Mouse (Mus musculus): ENCODE data around the gene Zfp423. TPM values are rescaled to one million over a fixed set of nuclear protein-coding genes. Genes with fewer than 3 reads are reported as not detected.

Zfp423 gene
- total and polyA plus RNA-seq, 2 experiments from 2014 or later: 1.9 to 7.9 TPM

- no peak for DNase-seq (ENCODE audit: low spot score)
- no peak overlapping the region for H3K4me2 ChIP-seq (ENCODE audit: low read depth, low read length)
- no peaks in the 10 kb centered on the region for H3K9me3 ChIP-seq (replicated peaks; ENCODE audit: control insufficient read depth, low read length)
- no peaks in the 10 kb centered on the region for H3K4me1 ChIP-seq (ENCODE audit: control insufficient read depth, insufficient read depth)
- no peaks in the 10 kb centered on the region for H3K27me3 ChIP-seq (ENCODE audit: control insufficient read depth, insufficient read depth, low read length)
- ATAC-seq (ENCODE audit: insufficient read depth, low read depth): no peak
- no peak overlapping the region for H3K4me3 ChIP-seq (ENCODE audit: low read depth, low read length)
- no peak overlapping the region for H3K9ac ChIP-seq (replicated peaks; ENCODE audit: low read depth, low read length)
- no peaks in the 10 kb centered on the region for H3K36me3 ChIP-seq (replicated peaks; ENCODE audit: control insufficient read depth, insufficient read depth, low read length)
- WGBS: 61% methylated on average over 6 of the region's 6 CpGs
- TF ChIP-seq EP300 (IDR thresholded peaks at IDR 0.05; ENCODE audit: low read depth) (no peak), CTCF (IDR thresholded peaks at IDR 0.05; ENCODE audit: low read depth) (no peak)
- H3K27ac ChIP-seq (ENCODE audit: low read depth): no peak overlapping the region
Observed at GRCm38 (mm10) chr8:87866586-87866985, 92.8 kb downstream of the Zfp423 start.

- H3K36me3 ChIP-seq (replicated peaks; ENCODE audit: control insufficient read depth, insufficient read depth, low read length): no peaks in the 10 kb centered on the region
- TF ChIP-seq EP300 (IDR thresholded peaks at IDR 0.05; ENCODE audit: low read depth) (no peak), CTCF (IDR thresholded peaks at IDR 0.05; ENCODE audit: low read depth) (no peak)
- WGBS: 60% methylated on average over 8 of the region's 8 CpGs
- H3K4me2 ChIP-seq (ENCODE audit: low read depth, low read length): no peak overlapping the region
- H3K4me3 ChIP-seq (ENCODE audit: low read depth, low read length): no peak overlapping the region
- no peak overlapping the region for H3K9ac ChIP-seq (replicated peaks; ENCODE audit: low read depth, low read length)
- no peak for DNase-seq (ENCODE audit: low spot score)
- H3K4me1 ChIP-seq (ENCODE audit: control insufficient read depth, insufficient read depth): no peaks in the 10 kb centered on the region
- no peaks in the 10 kb centered on the region for H3K9me3 ChIP-seq (replicated peaks; ENCODE audit: control insufficient read depth, low read length)
- no peak overlapping the region for H3K27ac ChIP-seq (ENCODE audit: low read depth)
- ATAC-seq (ENCODE audit: insufficient read depth, low read depth): no peak
- no peaks in the 10 kb centered on the region for H3K27me3 ChIP-seq (ENCODE audit: control insufficient read depth, insufficient read depth, low read length)
Observed at GRCm38 (mm10) chr8:87864236-87864635, 95.2 kb downstream of the Zfp423 start.

GRCm38 (mm10) chr8:87863128-87863527 lies 96.3 kb downstream of the Zfp423 start:
- WGBS: 77% methylated on average over 8 of the region's 8 CpGs
- no peaks in the 10 kb centered on the region for H3K27me3 ChIP-seq (ENCODE audit: control insufficient read depth, insufficient read depth, low read length)

GRCm38 (mm10) chr8:87861718-87862117 lies 97.7 kb downstream of the Zfp423 start:
- no peaks in the 10 kb centered on the region for H3K4me1 ChIP-seq (ENCODE audit: control insufficient read depth, insufficient read depth)
- TF ChIP-seq CTCF (IDR thresholded peaks at IDR 0.05; ENCODE audit: low read depth) (no peak), EP300 (IDR thresholded peaks at IDR 0.05; ENCODE audit: low read depth) (no peak)
- no peak overlapping the region for H3K4me2 ChIP-seq (ENCODE audit: low read depth, low read length)
- H3K27me3 ChIP-seq (ENCODE audit: control insufficient read depth, insufficient read depth, low read length): no peaks in the 10 kb centered on the region
- WGBS: 45% methylated on average over 5 of the region's 5 CpGs
- no peak overlapping the region for H3K9ac ChIP-seq (replicated peaks; ENCODE audit: low read depth, low read length)
- H3K27ac ChIP-seq (ENCODE audit: low read depth): no peak overlapping the region
- H3K9me3 ChIP-seq (replicated peaks; ENCODE audit: control insufficient read depth, low read length): no peaks in the 10 kb centered on the region
- DNase-seq (ENCODE audit: low spot score): no peak
- no peak overlapping the region for H3K4me3 ChIP-seq (ENCODE audit: low read depth, low read length)
- ATAC-seq (ENCODE audit: insufficient read depth, low read depth): no peak
- no peaks in the 10 kb centered on the region for H3K36me3 ChIP-seq (replicated peaks; ENCODE audit: control insufficient read depth, insufficient read depth, low read length)

More at GRCm38 (mm10) chr8:87863128-87863527, 96.3 kb downstream of the Zfp423 start:
- no peak for DNase-seq (ENCODE audit: low spot score)
- H3K4me2 ChIP-seq (ENCODE audit: low read depth, low read length): no peak overlapping the region
- ATAC-seq (ENCODE audit: insufficient read depth, low read depth): no peak
- H3K4me3 ChIP-seq (ENCODE audit: low read depth, low read length): no peak overlapping the region
- no peaks in the 10 kb centered on the region for H3K4me1 ChIP-seq (ENCODE audit: control insufficient read depth, insufficient read depth)
- H3K36me3 ChIP-seq (replicated peaks; ENCODE audit: control insufficient read depth, insufficient read depth, low read length): no peaks in the 10 kb centered on the region
- no peak overlapping the region for H3K27ac ChIP-seq (ENCODE audit: low read depth)
- no peaks in the 10 kb centered on the region for H3K9me3 ChIP-seq (replicated peaks; ENCODE audit: control insufficient read depth, low read length)
- TF ChIP-seq CTCF (IDR thresholded peaks at IDR 0.05; ENCODE audit: low read depth) (no peak), EP300 (IDR thresholded peaks at IDR 0.05; ENCODE audit: low read depth) (no peak)
- no peak overlapping the region for H3K9ac ChIP-seq (replicated peaks; ENCODE audit: low read depth, low read length)

GRCm38 (mm10) chr8:87860905-87861304 lies 98.5 kb downstream of the Zfp423 start:
- H3K27ac ChIP-seq (ENCODE audit: low read depth): no peak overlapping the region
- H3K9me3 ChIP-seq (replicated peaks; ENCODE audit: control insufficient read depth, low read length): no peaks in the 10 kb centered on the region
- H3K4me2 ChIP-seq (ENCODE audit: low read depth, low read length): no peak overlapping the region
- ATAC-seq (ENCODE audit: insufficient read depth, low read depth): no peak
- WGBS: 82% methylated on average over 6 of the region's 6 CpGs
- TF ChIP-seq EP300 (IDR thresholded peaks at IDR 0.05; ENCODE audit: low read depth) (no peak), CTCF (IDR thresholded peaks at IDR 0.05; ENCODE audit: low read depth) (no peak)
- no peaks in the 10 kb centered on the region for H3K4me1 ChIP-seq (ENCODE audit: control insufficient read depth, insufficient read depth)
- H3K36me3 ChIP-seq (replicated peaks; ENCODE audit: control insufficient read depth, insufficient read depth, low read length): no peaks in the 10 kb centered on the region
- H3K27me3 ChIP-seq (ENCODE audit: control insufficient read depth, insufficient read depth, low read length): no peaks in the 10 kb centered on the region
- H3K4me3 ChIP-seq (ENCODE audit: low read depth, low read length): no peak overlapping the region
- H3K9ac ChIP-seq (replicated peaks; ENCODE audit: low read depth, low read length): no peak overlapping the region
- no peak for DNase-seq (ENCODE audit: low spot score)

GRCm38 (mm10) chr8:87851871-87852270 lies 107.5 kb downstream of the Zfp423 start:
- Histone ChIP-seq H3K9me3 (replicated peaks; ENCODE audit: control insufficient read depth, low read length) (no peaks in the 10 kb centered on the region), H3K9ac (replicated peaks; ENCODE audit: low read depth, low read length) (no peak overlapping the region), H3K4me3 (ENCODE audit: low read depth, low read length) (no peak overlapping the region), H3K27ac (ENCODE audit: low read depth) (no peak overlapping the region), H3K27me3 (ENCODE audit: control insufficient read depth, insufficient read depth, low read length) (no peaks in the 10 kb centered on the region), H3K4me2 (ENCODE audit: low read depth, low read length) (no peak overlapping the region), H3K36me3 (replicated peaks; ENCODE audit: control insufficient read depth, insufficient read depth, low read length) (no peaks in the 10 kb centered on the region), H3K4me1 (ENCODE audit: control insufficient read depth, insufficient read depth) (no peaks in the 10 kb centered on the region)
- ATAC-seq (ENCODE audit: insufficient read depth, low read depth) (no peak), DNase-seq (ENCODE audit: low spot score) (no peak)
- 74% methylated on average over 3 of the region's 3 CpGs for WGBS
- no peak for TF ChIP-seq EP300 (IDR thresholded peaks at IDR 0.05; ENCODE audit: low read depth)
- no peak for TF ChIP-seq CTCF (IDR thresholded peaks at IDR 0.05; ENCODE audit: low read depth)

Data from heart, postnatal 0 days (tissue).